Mouse (Mus musculus): ENCODE measurements around the gene Cmya5. TPM values are rescaled to one million over a fixed set of nuclear protein-coding genes. Genes with fewer than 3 reads are reported as not detected.

Cmya5 gene
- polyA plus RNA-seq, 1 experiment from 2014 or later = 0.21 TPM

DNA sequence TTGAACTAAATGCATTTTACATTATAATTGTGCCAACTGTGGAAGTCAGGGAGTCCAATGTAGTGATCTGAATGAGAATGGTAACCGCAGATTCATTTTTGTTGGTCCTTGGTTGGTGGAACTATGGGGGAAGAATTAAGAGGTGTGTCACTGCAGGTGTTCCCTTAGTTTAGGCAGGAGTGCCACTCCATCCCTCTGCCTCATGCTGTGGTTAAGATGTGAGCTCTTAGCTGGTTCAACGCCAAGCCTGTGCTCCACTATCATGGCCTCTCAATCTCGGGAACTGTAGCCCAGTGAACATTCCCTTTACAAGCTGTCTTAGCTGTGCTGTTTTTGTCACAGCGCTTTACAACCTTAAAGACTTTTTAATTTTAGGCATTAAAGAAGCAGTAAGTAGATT is 18.8 kb upstream of the Cmya5 start:
- Histone ChIP-seq H3K9ac (ENCODE audit: low read depth, low read length) (no peak overlapping the region), H3K4me3 (ENCODE audit: low read length) (no peak overlapping the region), H3K36me3 (ENCODE audit: control insufficient read depth, insufficient read depth, low read length) (peaks cover 25% of the 10 kb centered on the region), H3K27ac (ENCODE audit: low read depth, low read length) (no peak overlapping the region), H3K27me3 (replicated peaks; ENCODE audit: control insufficient read depth, insufficient read depth, low read length) (no peaks in the 10 kb centered on the region), H3K9me3 (ENCODE audit: control insufficient read depth, low read length) (no peaks in the 10 kb centered on the region), H3K4me1 (ENCODE audit: control insufficient read depth, insufficient read depth, low read depth, low read length) (no peaks in the 10 kb centered on the region), H3K4me2 (ENCODE audit: low read length) (no peak overlapping the region)
- WGBS = 98% methylated on average over 4 of the region's 4 CpGs
- ATAC-seq = no peak

- Histone ChIP-seq H3K9ac (ENCODE audit: low read depth, low read length) (no peak overlapping the region), H3K4me3 (ENCODE audit: low read length) (no peak overlapping the region), H3K4me1 (ENCODE audit: control insufficient read depth, insufficient read depth, low read depth, low read length) (no peaks in the 10 kb centered on the region), H3K27ac (ENCODE audit: low read depth, low read length) (no peak overlapping the region), H3K4me2 (ENCODE audit: low read length) (no peak overlapping the region), H3K9me3 (ENCODE audit: control insufficient read depth, low read length) (no peaks in the 10 kb centered on the region), H3K36me3 (ENCODE audit: control insufficient read depth, insufficient read depth, low read length) (peaks cover 25% of the 10 kb centered on the region), H3K27me3 (replicated peaks; ENCODE audit: control insufficient read depth, insufficient read depth, low read length) (no peaks in the 10 kb centered on the region)
- no peak for ATAC-seq
These were observed 17.9 kb upstream of the Cmya5 start for GRCm38 (mm10) chr13:93162456-93162855.

DNA sequence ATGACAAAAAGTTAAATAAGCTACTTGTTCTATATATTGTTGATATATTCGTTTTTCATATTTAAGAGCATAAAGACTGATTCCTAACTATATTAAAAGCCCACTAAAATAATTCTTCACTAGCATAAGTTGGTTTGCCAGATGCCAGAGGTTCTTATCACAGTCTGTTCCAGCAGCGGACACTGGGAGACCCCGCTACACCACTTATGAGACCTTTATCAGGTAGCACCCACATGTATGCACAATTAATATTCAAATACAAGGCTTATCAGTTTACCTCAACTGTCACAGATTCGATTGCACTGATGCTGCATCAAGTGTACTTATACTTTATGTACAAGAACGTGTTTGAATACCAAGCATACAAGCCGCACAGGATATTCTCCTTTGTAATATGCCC is 13.7 kb upstream of the Cmya5 start:
- no peak overlapping the region for H3K4me3 ChIP-seq (ENCODE audit: low read length)
- no peak overlapping the region for H3K27ac ChIP-seq (ENCODE audit: low read depth, low read length)
- no peak overlapping the region for H3K4me2 ChIP-seq (ENCODE audit: low read length)
- H3K9me3 ChIP-seq (ENCODE audit: control insufficient read depth, low read length) = no peaks in the 10 kb centered on the region
- H3K9ac ChIP-seq (ENCODE audit: low read depth, low read length) = no peak overlapping the region
- ATAC-seq = no peak
- H3K36me3 ChIP-seq (ENCODE audit: control insufficient read depth, insufficient read depth, low read length) = 0 out of 2 replicates have a peak, but pooled peaks cover 12% of the 10 kb centered on the region
- H3K4me1 ChIP-seq (ENCODE audit: control insufficient read depth, insufficient read depth, low read depth, low read length) = no peaks in the 10 kb centered on the region
- 94% methylated on average over 6 of the region's 6 CpGs for WGBS
- no peaks in the 10 kb centered on the region for H3K27me3 ChIP-seq (replicated peaks; ENCODE audit: control insufficient read depth, insufficient read depth, low read length)

DNA sequence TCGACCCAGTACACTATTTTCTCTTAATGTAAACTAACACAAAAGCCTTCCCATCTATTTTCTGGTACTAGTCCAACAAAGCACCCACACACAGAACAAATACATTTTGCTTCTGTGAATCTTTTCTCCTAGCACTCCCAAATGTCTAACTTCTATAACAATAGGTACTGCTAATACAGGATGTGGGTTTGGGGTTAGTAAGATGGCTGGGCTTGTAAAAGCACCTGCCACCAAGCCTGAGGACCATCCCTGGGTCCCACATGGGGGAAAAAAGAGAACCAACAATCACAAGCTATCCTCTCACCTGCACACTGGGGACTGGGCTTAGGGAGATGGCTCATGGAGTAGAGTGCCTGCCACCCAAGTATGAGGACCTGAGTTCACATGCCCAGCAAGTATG is 8.8 kb upstream of the Cmya5 start:
- Histone ChIP-seq H3K4me2 (ENCODE audit: low read length) (no peak overlapping the region), H3K27ac (ENCODE audit: low read depth, low read length) (no peak overlapping the region), H3K9me3 (ENCODE audit: control insufficient read depth, low read length) (no peaks in the 10 kb centered on the region), H3K27me3 (replicated peaks; ENCODE audit: control insufficient read depth, insufficient read depth, low read length) (no peaks in the 10 kb centered on the region), H3K4me1 (ENCODE audit: control insufficient read depth, insufficient read depth, low read depth, low read length) (no peaks in the 10 kb centered on the region), H3K36me3 (ENCODE audit: control insufficient read depth, insufficient read depth, low read length) (no peaks in the 10 kb centered on the region), H3K9ac (ENCODE audit: low read depth, low read length) (no peak overlapping the region), H3K4me3 (ENCODE audit: low read length) (no peak overlapping the region)
- no peak for ATAC-seq
- 97% methylated on average over 1 of the region's 1 CpGs for WGBS

GRCm38 (mm10) chr13:93143819-93144283 is 673 bp downstream of the Cmya5 start:
- H3K36me3 ChIP-seq (ENCODE audit: control insufficient read depth, insufficient read depth, low read length) = 0 out of 2 replicates have a peak, but pooled peaks cover 3% of the 10 kb centered on the region
- H3K27ac ChIP-seq (ENCODE audit: low read depth, low read length) = no peak overlapping the region
- no peaks in the 10 kb centered on the region; the same call in 1 of the 2 replicates for H3K4me1 ChIP-seq (ENCODE audit: control insufficient read depth, insufficient read depth, low read depth, low read length)
- H3K4me3 ChIP-seq (ENCODE audit: low read length) = peak overlapping the region; percentile 57
- no peaks in the 10 kb centered on the region for H3K9me3 ChIP-seq (ENCODE audit: control insufficient read depth, low read length)
- 18% methylated on average over 11 of the region's 11 CpGs for WGBS
- peak; percentile 35; the same call in 1 of the 2 replicates for ATAC-seq
- peak overlapping the region; percentile 74 for H3K9ac ChIP-seq (ENCODE audit: low read depth, low read length)
- no peaks in the 10 kb centered on the region for H3K27me3 ChIP-seq (replicated peaks; ENCODE audit: control insufficient read depth, insufficient read depth, low read length)
- H3K4me2 ChIP-seq (ENCODE audit: low read length) = peak overlapping the region; percentile 97

GRCm38 (mm10) chr13:93141184-93141583 is 3.3 kb downstream of the Cmya5 start:
- 0 out of 2 replicates have a peak, but pooled peaks cover 3% of the 10 kb centered on the region for H3K36me3 ChIP-seq (ENCODE audit: control insufficient read depth, insufficient read depth, low read length)
- no peak overlapping the region for H3K9ac ChIP-seq (ENCODE audit: low read depth, low read length)
- H3K27me3 ChIP-seq (replicated peaks; ENCODE audit: control insufficient read depth, insufficient read depth, low read length) = no peaks in the 10 kb centered on the region
- H3K4me1 ChIP-seq (ENCODE audit: control insufficient read depth, insufficient read depth, low read depth, low read length) = no peaks in the 10 kb centered on the region; the same call in 1 of the 2 replicates
- no peak overlapping the region for H3K27ac ChIP-seq (ENCODE audit: low read depth, low read length)
- no peak for ATAC-seq
- H3K9me3 ChIP-seq (ENCODE audit: control insufficient read depth, low read length) = no peaks in the 10 kb centered on the region
- H3K4me2 ChIP-seq (ENCODE audit: low read length) = no peak overlapping the region
- H3K4me3 ChIP-seq (ENCODE audit: low read length) = no peak overlapping the region
- WGBS = 94% methylated on average over 6 of the region's 6 CpGs

DNA sequence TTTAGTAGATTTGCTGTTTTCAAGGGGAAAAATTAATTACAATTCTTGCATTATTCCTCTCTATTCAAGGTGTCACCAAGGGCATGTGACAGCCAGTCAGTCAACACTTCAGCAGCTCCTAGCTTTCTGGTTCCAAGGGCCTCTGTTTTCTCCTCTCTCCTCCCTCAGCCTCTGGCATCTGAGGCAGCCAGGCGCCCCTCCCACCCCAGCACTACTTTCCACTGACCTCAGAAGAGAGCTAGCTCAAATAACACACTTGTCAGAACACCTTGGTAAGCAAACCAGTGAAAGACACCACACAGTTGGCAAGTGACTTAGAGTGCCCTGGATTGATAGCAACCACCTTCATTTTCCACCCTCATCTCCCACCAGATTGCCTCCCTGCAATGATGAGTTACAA is 6.5 kb downstream of the Cmya5 start:
- Histone ChIP-seq H3K9ac (ENCODE audit: low read depth, low read length) (no peak overlapping the region), H3K36me3 (ENCODE audit: control insufficient read depth, insufficient read depth, low read length) (0 out of 2 replicates have a peak, but pooled peaks cover 1% of the 10 kb centered on the region), H3K4me2 (ENCODE audit: low read length) (no peak overlapping the region), H3K27ac (ENCODE audit: low read depth, low read length) (no peak overlapping the region), H3K27me3 (replicated peaks; ENCODE audit: control insufficient read depth, insufficient read depth, low read length) (no peaks in the 10 kb centered on the region), H3K9me3 (ENCODE audit: control insufficient read depth, low read length) (no peaks in the 10 kb centered on the region), H3K4me1 (ENCODE audit: control insufficient read depth, insufficient read depth, low read depth, low read length) (no peaks in the 10 kb centered on the region), H3K4me3 (ENCODE audit: low read length) (no peak overlapping the region)
- WGBS = 72% methylated on average over 1 of the region's 1 CpGs
- ATAC-seq = no peak

GRCm38 (mm10) chr13:93137098-93137497 is 7.4 kb downstream of the Cmya5 start:
- Histone ChIP-seq H3K9me3 (ENCODE audit: control insufficient read depth, low read length) (no peaks in the 10 kb centered on the region), H3K4me2 (ENCODE audit: low read length) (no peak overlapping the region), H3K9ac (ENCODE audit: low read depth, low read length) (no peak overlapping the region), H3K4me3 (ENCODE audit: low read length) (no peak overlapping the region), H3K27ac (ENCODE audit: low read depth, low read length) (no peak overlapping the region), H3K27me3 (replicated peaks; ENCODE audit: control insufficient read depth, insufficient read depth, low read length) (no peaks in the 10 kb centered on the region), H3K4me1 (ENCODE audit: control insufficient read depth, insufficient read depth, low read depth, low read length) (no peaks in the 10 kb centered on the region), H3K36me3 (ENCODE audit: control insufficient read depth, insufficient read depth, low read length) (no peaks in the 10 kb centered on the region)
- no peak for ATAC-seq
- WGBS = 85% methylated on average over 7 of the region's 7 CpGs

DNA sequence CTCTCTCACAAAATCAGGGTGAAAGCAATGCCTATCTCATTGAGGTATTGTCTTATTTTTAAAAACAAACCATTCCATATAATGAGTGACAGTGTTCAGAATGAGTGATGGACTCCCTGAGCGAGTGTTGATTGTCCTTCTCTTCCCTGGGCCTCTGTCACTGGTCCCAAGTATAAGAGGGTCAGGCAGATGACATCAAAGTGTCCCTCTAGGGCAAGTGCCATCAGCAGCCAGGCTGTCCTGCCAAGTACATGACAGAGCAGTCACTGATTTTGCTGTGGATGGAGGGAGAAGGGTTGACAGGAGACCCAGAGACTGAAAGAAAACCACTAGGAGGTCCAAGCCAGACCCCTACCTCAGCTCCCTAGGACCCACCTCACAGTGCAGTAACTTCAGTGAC is 8.3 kb downstream of the Cmya5 start:
- ATAC-seq = no peak
- WGBS = 86% methylated on average over 1 of the region's 1 CpGs
- Histone ChIP-seq H3K4me1 (ENCODE audit: control insufficient read depth, insufficient read depth, low read depth, low read length) (no peaks in the 10 kb centered on the region), H3K27me3 (replicated peaks; ENCODE audit: control insufficient read depth, insufficient read depth, low read length) (no peaks in the 10 kb centered on the region), H3K36me3 (ENCODE audit: control insufficient read depth, insufficient read depth, low read length) (no peaks in the 10 kb centered on the region), H3K4me3 (ENCODE audit: low read length) (no peak overlapping the region), H3K9ac (ENCODE audit: low read depth, low read length) (no peak overlapping the region), H3K27ac (ENCODE audit: low read depth, low read length) (no peak overlapping the region), H3K9me3 (ENCODE audit: control insufficient read depth, low read length) (no peaks in the 10 kb centered on the region), H3K4me2 (ENCODE audit: low read length) (no peak overlapping the region)

GRCm38 (mm10) chr13:93135501-93135900 is 9.0 kb downstream of the Cmya5 start:
- WGBS = 87% methylated on average over 2 of the region's 2 CpGs
- Histone ChIP-seq H3K27ac (ENCODE audit: low read depth, low read length) (no peak overlapping the region), H3K9me3 (ENCODE audit: control insufficient read depth, low read length) (no peaks in the 10 kb centered on the region), H3K36me3 (ENCODE audit: control insufficient read depth, insufficient read depth, low read length) (no peaks in the 10 kb centered on the region), H3K4me1 (ENCODE audit: control insufficient read depth, insufficient read depth, low read depth, low read length) (no peaks in the 10 kb centered on the region), H3K9ac (ENCODE audit: low read depth, low read length) (no peak overlapping the region), H3K4me3 (ENCODE audit: low read length) (no peak overlapping the region), H3K27me3 (replicated peaks; ENCODE audit: control insufficient read depth, insufficient read depth, low read length) (no peaks in the 10 kb centered on the region), H3K4me2 (ENCODE audit: low read length) (no peak overlapping the region)
- ATAC-seq = no peak

Data from hindbrain, embryonic 16.5 days (tissue).